Mouse (Mus musculus) kidney, adult 2 months (tissue): Measurements from ENCODE around the gene Trank1. TPM values are rescaled to one million over a fixed set of nuclear protein-coding genes. Genes with fewer than 3 reads are reported as not detected.

Experiments used
- DNase-seq: peaks from one replicate; pipeline ENCODE4 v3.0.0; 2021
- H3K27ac ChIP-seq: fragments of 200-500 bp; 2 replicates; pipeline ENCODE4 v1.5.1; 2012; ENCODE audit warnings: low read depth, low read length, control low read depth, inconsistent platforms; ENCODE audit not compliant: insufficient read depth
- H3K27me3 ChIP-seq: fragments of 200-500 bp; replicated peaks from 2 replicates; pipeline ENCODE4 v1.6.1; 2012; ENCODE audit warnings: mild to moderate bottlenecking, moderate library complexity, low read length, inconsistent platforms; ENCODE audit not compliant: control insufficient read depth, insufficient read depth
- H3K36me3 ChIP-seq: fragments of 200-500 bp; 2 replicates; pipeline ENCODE4 v1.6.1; 2012; ENCODE audit warnings: mild to moderate bottlenecking, moderate library complexity, low read length, inconsistent platforms; ENCODE audit not compliant: control insufficient read depth, insufficient read depth
- H3K4me1 ChIP-seq: fragments of 200-500 bp; 2 replicates; pipeline ENCODE4 v1.6.1; 2011; ENCODE audit warnings: low read length; ENCODE audit not compliant: control insufficient read depth, insufficient read depth
- H3K4me3 ChIP-seq: fragments of 200-500 bp; 2 replicates; pipeline ENCODE4 v1.5.1; 2011; ENCODE audit warnings: mild to moderate bottlenecking, low read depth, low read length, control low read depth; ENCODE audit not compliant: insufficient read depth
- CTCF ChIP-seq: fragments of 200-500 bp; conservative IDR thresholded peaks from 2 replicates; pipeline ENCODE4 v1.5.1; 2011; ENCODE audit warnings: low read depth, mild to moderate bottlenecking, control low read depth, low read length, moderate library complexity, mixed read lengths; ENCODE audit not compliant: insufficient read depth, insufficient read length
- POLR2A ChIP-seq: fragments of 200-500 bp; IDR thresholded peaks from one replicate; pipeline ENCODE4 v1.6.1; 2011; ENCODE audit warnings: low read depth, low read length, control low read depth
- WGBS: fragments of 180-500 bp; shearing (Covaris S2); methylation state at CpG from one replicate; pipeline ENCODE4 v1.1.7; 2018; 5-methylcytosine and 5-hydroxymethylcytosine counted together
- polyA plus RNA-seq: library from polyadenylated mRNA; depleted of rRNA; stranded (reverse); fragments of >200 nt; gene quantifications from 2 replicates; pipeline ENCODE4 v1.2.3, GENCODE M21; 2012

The Trank1 gene
- polyA plus RNA-seq, 1 experiment: 0.13 TPM

DNA sequence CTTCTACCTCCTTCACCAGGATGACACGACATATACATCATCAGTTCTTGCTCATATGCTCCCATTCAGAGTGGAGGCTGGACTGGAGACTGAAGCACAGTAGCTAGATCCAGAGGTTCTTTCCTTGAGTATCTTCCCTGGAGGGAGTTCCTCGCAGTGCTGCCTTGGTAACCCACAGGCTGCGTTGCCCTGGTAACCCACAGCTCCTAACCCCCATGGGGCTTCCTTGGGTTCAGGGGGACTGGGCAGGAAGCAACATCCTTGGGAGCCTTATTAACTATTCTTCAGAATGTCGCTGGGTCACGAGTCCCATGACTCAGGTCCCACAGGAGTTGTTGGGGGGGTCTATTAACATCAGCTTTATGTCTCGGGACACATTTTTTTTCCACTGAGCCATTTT is 113.6 kb downstream of the Trank1 start:
- H3K4me3 ChIP-seq: no peak overlapping the region
- H3K36me3 ChIP-seq: no peaks in the 10 kb centered on the region
- H3K4me1 ChIP-seq: no peaks in the 10 kb centered on the region
- no peaks in the 10 kb centered on the region for H3K27me3 ChIP-seq
- TF ChIP-seq CTCF: no peak
- no peak for TF ChIP-seq POLR2A
- no peak overlapping the region for H3K27ac ChIP-seq
- whole genome bisulfite sequencing: 78% methylated on average over 6 of the region's 6 CpGs
- DNase-seq: no peak

GRCm38 (mm10) chr9:111425952-111426351 is 114.4 kb downstream of the Trank1 start:
- WGBS: 96% methylated on average over 4 of the region's 4 CpGs
- no peak overlapping the region for H3K4me3 ChIP-seq
- H3K27me3 ChIP-seq: no peaks in the 10 kb centered on the region
- no peak for DNase-seq
- H3K4me1 ChIP-seq: no peaks in the 10 kb centered on the region
- H3K27ac ChIP-seq: no peak overlapping the region
- TF ChIP-seq POLR2A (no peak), CTCF (no peak)
- no peaks in the 10 kb centered on the region for H3K36me3 ChIP-seq

GRCm38 (mm10) chr9:111427891-111428555 is 116.5 kb downstream of the Trank1 start:
- no peaks in the 10 kb centered on the region for H3K27me3 ChIP-seq
- no peaks in the 10 kb centered on the region for H3K36me3 ChIP-seq
- WGBS: 86% methylated on average over 9 of the region's 9 CpGs
- no peak overlapping the region for H3K27ac ChIP-seq
- peak; percentile 56 for TF ChIP-seq CTCF
- TF ChIP-seq POLR2A: no peak
- no peaks in the 10 kb centered on the region for H3K4me1 ChIP-seq
- H3K4me3 ChIP-seq: no peak overlapping the region
- DNase-seq: peak; percentile 59

- TF ChIP-seq POLR2A (no peak), CTCF (no peak)
- Histone ChIP-seq H3K27ac (no peak overlapping the region), H3K4me3 (no peak overlapping the region), H3K27me3 (no peaks in the 10 kb centered on the region), H3K4me1 (no peaks in the 10 kb centered on the region), H3K36me3 (no peaks in the 10 kb centered on the region)
- DNase-seq: no peak
- 79% methylated on average over 8 of the region's 8 CpGs for WGBS
Measured at GRCm38 (mm10) chr9:111428698-111429362, 117.3 kb downstream of the Trank1 start.

DNA sequence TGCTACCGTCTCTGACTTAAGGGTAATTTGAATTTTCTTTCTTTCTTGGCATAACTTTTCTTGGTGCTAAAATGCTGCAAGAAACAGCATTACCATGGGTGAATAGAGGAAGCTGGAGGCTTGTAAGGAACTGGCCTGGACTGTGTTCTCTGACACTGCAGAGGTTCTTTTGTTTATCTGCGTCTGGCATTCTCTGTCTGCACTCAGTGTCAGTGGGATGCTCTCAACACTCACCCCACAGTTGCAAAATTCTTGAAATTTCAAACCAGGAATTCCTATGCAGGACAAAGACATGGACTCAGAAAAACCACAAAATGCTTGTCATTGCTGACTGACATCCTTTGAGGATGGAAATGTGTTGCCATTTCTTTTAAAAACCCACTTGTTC is 117.8 kb downstream of the Trank1 start:
- no peaks in the 10 kb centered on the region for H3K36me3 ChIP-seq
- WGBS: 67% methylated on average over 2 of the region's 2 CpGs
- H3K27ac ChIP-seq: no peak overlapping the region
- no peaks in the 10 kb centered on the region for H3K27me3 ChIP-seq
- H3K4me1 ChIP-seq: no peaks in the 10 kb centered on the region
- TF ChIP-seq CTCF (no peak), POLR2A (no peak)
- no peak overlapping the region for H3K4me3 ChIP-seq
- DNase-seq: no peak

DNA sequence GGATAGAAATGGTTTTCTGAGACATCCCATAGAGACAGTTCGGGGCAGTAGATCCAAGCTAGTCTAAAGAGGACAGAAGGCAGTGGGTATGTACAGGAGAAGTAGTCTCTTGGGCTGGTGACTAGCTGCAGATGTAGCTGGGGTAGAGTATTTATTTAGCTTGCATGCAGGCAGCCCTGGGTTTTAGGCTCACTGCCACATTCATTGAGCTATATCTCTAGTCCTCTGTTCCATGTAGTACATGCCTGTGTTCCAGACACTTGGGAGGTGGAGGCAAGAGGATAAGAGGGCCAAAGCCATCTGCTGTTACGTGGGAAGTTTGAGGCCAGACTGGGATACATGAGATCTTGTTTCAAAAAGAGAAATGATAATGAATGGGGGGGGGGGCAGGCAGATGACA is 123.9 kb downstream of the Trank1 start:
- no peak for TF ChIP-seq POLR2A
- no peak for TF ChIP-seq CTCF
- Histone ChIP-seq H3K27ac (no peak overlapping the region), H3K36me3 (no peaks in the 10 kb centered on the region), H3K27me3 (no peaks in the 10 kb centered on the region), H3K4me3 (no peak overlapping the region), H3K4me1 (peaks cover 4% of the 10 kb centered on the region; the same call in 1 of the 2 replicates)
- DNase-seq: no peak
- 96% methylated on average over 2 of the region's 2 CpGs for WGBS
